Mouse (Mus musculus): ENCODE data around the gene Dclre1b. TPM values are rescaled to one million over a fixed set of nuclear protein-coding genes. Genes with fewer than 3 reads are reported as not detected.

Dclre1b gene
- polyA plus RNA-seq, 1 experiment from 2014 or later: 23.8 TPM

GRCm38 (mm10) chr3:103758456-103758855 lies 50.8 kb downstream of the Dclre1b start:
- H3K4me1 ChIP-seq (replicated peaks): no peaks in the 10 kb centered on the region
- no peaks in the 10 kb centered on the region for H3K27me3 ChIP-seq
- no peak overlapping the region for H3K9ac ChIP-seq
- no peak for ATAC-seq (ENCODE audit: low FRiP score, low read depth)
- no peak overlapping the region for H3K27ac ChIP-seq (replicated peaks)
- no peaks in the 10 kb centered on the region for H3K9me3 ChIP-seq
- no peak overlapping the region for H3K4me3 ChIP-seq
- H3K36me3 ChIP-seq: peaks cover 59% of the 10 kb centered on the region
- 83% methylated on average over 7 of the region's 7 CpGs for WGBS
- H3K4me2 ChIP-seq: no peak overlapping the region

DNA sequence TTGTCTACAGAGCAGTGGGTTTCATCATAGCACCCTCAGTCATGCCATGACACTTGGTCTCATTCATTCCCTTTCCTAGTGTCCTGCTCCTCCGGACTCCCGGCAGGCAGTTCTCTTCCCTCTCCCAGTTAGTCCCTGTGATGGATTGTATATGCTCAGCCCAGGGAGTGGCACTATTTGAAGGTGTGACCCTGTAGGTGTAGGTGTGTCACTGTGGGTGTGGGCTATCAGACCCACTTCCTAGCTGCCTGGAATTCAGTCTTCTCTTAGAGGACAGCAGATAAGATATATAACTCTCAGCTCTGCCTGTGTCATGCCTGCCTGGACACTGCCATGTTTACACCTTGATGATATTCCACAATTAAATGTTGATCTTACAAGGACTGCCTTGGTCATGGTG lies 52.3 kb downstream of the Dclre1b start:
- 94% methylated on average over 2 of the region's 2 CpGs for WGBS
- no peak for ATAC-seq (ENCODE audit: low FRiP score, low read depth)
- peaks cover 61% of the 10 kb centered on the region for H3K36me3 ChIP-seq
- no peaks in the 10 kb centered on the region for H3K27me3 ChIP-seq
- H3K4me3 ChIP-seq: no peak overlapping the region
- no peak overlapping the region for H3K9ac ChIP-seq
- H3K9me3 ChIP-seq: no peaks in the 10 kb centered on the region
- H3K27ac ChIP-seq (replicated peaks): no peak overlapping the region
- H3K4me2 ChIP-seq: no peak overlapping the region
- H3K4me1 ChIP-seq (replicated peaks): no peaks in the 10 kb centered on the region

DNA sequence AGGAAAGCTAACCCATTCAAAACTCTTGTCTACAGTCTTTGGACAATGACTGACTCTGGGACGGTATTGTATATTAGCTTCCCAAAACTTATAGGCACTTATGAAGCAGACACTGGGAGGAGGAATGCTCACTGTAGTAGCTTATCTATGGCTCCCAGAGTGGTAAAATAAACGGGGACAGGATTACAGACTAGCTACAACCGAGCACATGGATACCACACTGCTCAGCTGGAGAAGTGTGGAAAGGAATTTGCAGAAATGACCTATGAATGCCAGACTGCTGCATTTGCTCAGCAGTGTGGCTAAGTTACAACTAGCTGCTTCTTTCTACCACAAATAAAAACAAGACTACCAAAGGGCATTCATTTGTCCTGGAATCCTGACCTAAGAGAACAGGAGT lies 53.9 kb downstream of the Dclre1b start:
- Histone ChIP-seq H3K9me3 (no peaks in the 10 kb centered on the region), H3K4me2 (no peak overlapping the region), H3K4me1 (replicated peaks) (no peaks in the 10 kb centered on the region), H3K4me3 (no peak overlapping the region), H3K27ac (replicated peaks) (no peak overlapping the region), H3K9ac (no peak overlapping the region), H3K27me3 (no peaks in the 10 kb centered on the region), H3K36me3 (peaks cover 58% of the 10 kb centered on the region)
- ATAC-seq (ENCODE audit: low FRiP score, low read depth): no peak
- 81% methylated on average over 3 of the region's 3 CpGs for WGBS

GRCm38 (mm10) chr3:103751558-103751957 lies 57.7 kb downstream of the Dclre1b start:
- Histone ChIP-seq H3K4me2 (no peak overlapping the region), H3K4me1 (replicated peaks) (no peaks in the 10 kb centered on the region), H3K27ac (replicated peaks) (no peak overlapping the region), H3K9me3 (no peaks in the 10 kb centered on the region), H3K27me3 (no peaks in the 10 kb centered on the region), H3K36me3 (peaks cover 64% of the 10 kb centered on the region), H3K4me3 (no peak overlapping the region), H3K9ac (no peak overlapping the region)
- ATAC-seq (ENCODE audit: low FRiP score, low read depth): no peak
- 92% methylated on average over 2 of the region's 2 CpGs for WGBS

Other genes starting within 250 kb of the Dclre1b start
- gene Syt6, start 234.2 kb downstream of the Dclre1b start, polyA plus RNA-seq (2015; fragmentation: Nextera tagmentation; extraction: Ambion mirVana): 11.7 and 13.7 TPM in 2 replicates
- gene Atg4a-ps, start 163.4 kb downstream of the Dclre1b start, polyA plus RNA-seq (2015; fragmentation: Nextera tagmentation; extraction: Ambion mirVana): not detected in 2 replicates
- gene Olfml3, start 71.4 kb downstream of the Dclre1b start, polyA plus RNA-seq (2015; fragmentation: Nextera tagmentation; extraction: Ambion mirVana): 8.7 and 9.7 TPM in 2 replicates
- not detected in 2 replicates for gene Gm10964, start 70.1 kb downstream of the Dclre1b start, polyA plus RNA-seq (2015; fragmentation: Nextera tagmentation; extraction: Ambion mirVana)
- gene Hipk1, start 17.9 kb downstream of the Dclre1b start, polyA plus RNA-seq (2015; fragmentation: Nextera tagmentation; extraction: Ambion mirVana): 11.5 TPM in 2 replicates
- 20.5 and 21.8 TPM in 2 replicates for gene Ap4b1, start 76 bp upstream of the Dclre1b start, polyA plus RNA-seq (2015; fragmentation: Nextera tagmentation; extraction: Ambion mirVana)
- 0.41 and 0.52 TPM in 2 replicates for gene Gm43064, start 129 bp upstream of the Dclre1b start, polyA plus RNA-seq (2015; fragmentation: Nextera tagmentation; extraction: Ambion mirVana)
- gene Bcl2l15, start 23.2 kb upstream of the Dclre1b start, polyA plus RNA-seq (2015; fragmentation: Nextera tagmentation; extraction: Ambion mirVana): 0.36 and 0.55 TPM in 2 replicates
- gene Ptpn22, start 50.4 kb upstream of the Dclre1b start, polyA plus RNA-seq (2015; fragmentation: Nextera tagmentation; extraction: Ambion mirVana): 0.39 and 0.78 TPM in 2 replicates
- 19.5 and 20.2 TPM in 2 replicates for gene Rsbn1, start 104.7 kb upstream of the Dclre1b start, polyA plus RNA-seq (2015; fragmentation: Nextera tagmentation; extraction: Ambion mirVana)
- gene Phtf1, start 158.7 kb upstream of the Dclre1b start, polyA plus RNA-seq (2015; fragmentation: Nextera tagmentation; extraction: Ambion mirVana): 25.8 and 28.7 TPM in 2 replicates